Mouse (Mus musculus) MEL (cell line): ENCODE measurements around the gene Mtor. TPM values are rescaled to one million over a fixed set of nuclear protein-coding genes. Genes with fewer than 3 reads are reported as not detected.

Source experiments
- DNase-seq: peaks from one replicate; pipeline ENCODE4 v3.0.0; 2011; ENCODE audit warnings: low read depth, low spot score
- H3K27ac ChIP-seq: 2 replicates; pipeline ENCODE4 v1.5.1; 2012; ENCODE audit warnings: low read depth, mild to moderate bottlenecking, control low read depth, low read length, moderate library complexity; ENCODE audit not compliant: control insufficient read depth
- H3K27me3 ChIP-seq, 2 experiments: fragments of 150-350 bp in 1 of 2; sonication (generic) in 1 of 2; 2 replicates each; pipeline ENCODE4 v1.6.1; 2012; ENCODE audit warnings: low read length in 2 of 2, mild to moderate bottlenecking in 2 of 2, improper control_type of control experiment in 1 of 2, moderate library complexity in 1 of 2; ENCODE audit not compliant: insufficient read depth in 2 of 2, control insufficient read depth in 1 of 2
- H3K36me3 ChIP-seq, 2 experiments: 2 replicates each; pipeline ENCODE4 v1.6.1; 2012 to 2014; ENCODE audit warnings: low read length in 2 of 2, improper control_type of control experiment in 1 of 2, inconsistent platforms in 1 of 2, mild to moderate bottlenecking in 1 of 2; ENCODE audit not compliant: insufficient read depth in 2 of 2, control insufficient read depth in 1 of 2
- H3K4me1 ChIP-seq, 2 experiments: fragments of 150-350 bp in 1 of 2; sonication (generic) in 1 of 2; 2 replicates each; pipeline ENCODE4 v1.6.1; 2012; ENCODE audit warnings: low read length in 2 of 2, improper control_type of control experiment in 1 of 2, mild to moderate bottlenecking in 1 of 2; ENCODE audit not compliant: insufficient read depth in 2 of 2, control insufficient read depth in 1 of 2
- H3K4me3 ChIP-seq, 2 experiments: fragments of 150-350 bp in 1 of 2; sonication (generic) in 1 of 2; 2 replicates each; pipeline ENCODE4 v1.5.1; 2012; ENCODE audit warnings: low read depth in 2 of 2, low read length in 2 of 2, mild to moderate bottlenecking in 2 of 2, moderate library complexity in 2 of 2, control low read depth in 1 of 2, improper control_type of control experiment in 1 of 2; ENCODE audit not compliant: control insufficient read depth in 1 of 2, insufficient read depth in 1 of 2
- H3K79me2 ChIP-seq: 2 replicates; pipeline ENCODE4 v1.6.1; 2012; ENCODE audit warnings: mild to moderate bottlenecking, low read length, moderate library complexity; ENCODE audit not compliant: control insufficient read depth, poor library complexity, insufficient read depth
- H3K9ac ChIP-seq: 2 replicates; pipeline ENCODE4 v1.6.1; 2012; ENCODE audit warnings: low read depth, mild to moderate bottlenecking, control low read depth, low read length, moderate library complexity; ENCODE audit not compliant: control insufficient read depth, poor library complexity, severe bottlenecking
- H3K9me3 ChIP-seq: fragments of 150-350 bp; sonication (generic); replicated peaks from 2 replicates; pipeline ENCODE4 v1.6.1; 2012; ENCODE audit warnings: mild to moderate bottlenecking, low read length, improper control_type of control experiment, moderate library complexity; ENCODE audit not compliant: insufficient read depth
- BHLHE40 ChIP-seq: IDR thresholded peaks from 2 replicates; pipeline ENCODE4 v1.6.1; 2012; ENCODE audit warnings: low read depth, mild to moderate bottlenecking, inconsistent platforms, low read length, improper control_type of control experiment, borderline replicate concordance
- CHD1 ChIP-seq: IDR thresholded peaks from 2 replicates; pipeline ENCODE4 v1.6.1; 2012; ENCODE audit warnings: low read depth, mild to moderate bottlenecking, inconsistent platforms, low read length, improper control_type of control experiment
- CTCF ChIP-seq, 3 experiments: IDR thresholded peaks in 2 of 3; conservative IDR thresholded peaks in 1 of 3; 2 replicates each; pipeline ENCODE4 v1.5.1; 2011 to 2012; ENCODE audit warnings: low read length in 3 of 3, low read depth in 2 of 3, mild to moderate bottlenecking in 2 of 3, improper control_type of control experiment in 1 of 3, inconsistent platforms in 1 of 3, mixed read lengths in 1 of 3, moderate library complexity in 1 of 3; ENCODE audit not compliant: control insufficient read depth in 1 of 3, insufficient read depth in 1 of 3, poor library complexity in 1 of 3, severe bottlenecking in 1 of 3
- ELF1 ChIP-seq: IDR thresholded peaks from 2 replicates; pipeline ENCODE4 v1.6.1; 2014; ENCODE audit warnings: low read depth, mild to moderate bottlenecking, inconsistent platforms, low read length, improper control_type of control experiment, moderate library complexity
- EP300 ChIP-seq, 2 experiments: IDR thresholded peaks; 2 replicates each; pipeline ENCODE4 v1.6.1; 2011; ENCODE audit warnings: improper control_type of control experiment in 2 of 2, low read length in 2 of 2, low read depth in 1 of 2, mild to moderate bottlenecking in 1 of 2
- ETS1 ChIP-seq: IDR thresholded peaks from 2 replicates; pipeline ENCODE4 v1.6.1; 2012; ENCODE audit warnings: low read depth, mild to moderate bottlenecking, inconsistent platforms, low read length, improper control_type of control experiment, moderate library complexity
- GABPA ChIP-seq: IDR thresholded peaks from 2 replicates; pipeline ENCODE4 v1.6.1; 2012; ENCODE audit warnings: low read depth, mild to moderate bottlenecking, inconsistent platforms, low read length, improper control_type of control experiment, moderate library complexity
- GATA1 ChIP-seq: IDR thresholded peaks from 2 replicates; pipeline ENCODE4 v1.6.1; 2011; ENCODE audit warnings: low read depth, low read length, improper control_type of control experiment
- HCFC1 ChIP-seq: IDR thresholded peaks from 2 replicates; pipeline ENCODE4 v1.6.1; 2012; ENCODE audit warnings: low read depth, mild to moderate bottlenecking, inconsistent platforms, low read length, improper control_type of control experiment, moderate library complexity
- JUND ChIP-seq: IDR thresholded peaks from 2 replicates; pipeline ENCODE4 v1.6.1; 2011; ENCODE audit warnings: low read depth, mild to moderate bottlenecking, improper control_type of control experiment, low read length
- KAT2A ChIP-seq: conservative IDR thresholded peaks from 2 replicates; pipeline ENCODE4 v1.6.1; 2012; ENCODE audit warnings: low read depth, low read length, improper control_type of control experiment, inconsistent platforms
- MAFK ChIP-seq: IDR thresholded peaks from 2 replicates; pipeline ENCODE4 v1.6.1; 2011; ENCODE audit warnings: low read depth, mild to moderate bottlenecking, low read length, improper control_type of control experiment, borderline replicate concordance
- MEF2A ChIP-seq: IDR thresholded peaks from 2 replicates; pipeline ENCODE4 v1.6.1; 2014; ENCODE audit warnings: low read depth, mild to moderate bottlenecking, inconsistent platforms, low read length, improper control_type of control experiment; ENCODE audit not compliant: poor library complexity, insufficient replicate concordance, severe bottlenecking; ENCODE audit errors: extremely low read depth
- MXI1 ChIP-seq: IDR thresholded peaks from 2 replicates; pipeline ENCODE4 v1.6.1; 2011; ENCODE audit warnings: mild to moderate bottlenecking, low read depth, low read length, improper control_type of control experiment
- MYB ChIP-seq: IDR thresholded peaks from 2 replicates; pipeline ENCODE4 v1.6.1; 2011; ENCODE audit warnings: mild to moderate bottlenecking, low read depth, low read length, improper control_type of control experiment
- MYC ChIP-seq: IDR thresholded peaks from 2 replicates; pipeline ENCODE4 v1.6.1; 2011; ENCODE audit warnings: low read depth, mild to moderate bottlenecking, low read length, improper control_type of control experiment, moderate library complexity
- NELFE ChIP-seq: IDR thresholded peaks from 2 replicates; pipeline ENCODE4 v1.6.1; 2011; ENCODE audit warnings: low read depth, low read length, improper control_type of control experiment
- NRF1 ChIP-seq: IDR thresholded peaks from 2 replicates; pipeline ENCODE4 v1.6.1; 2014; ENCODE audit warnings: low read depth, mild to moderate bottlenecking, inconsistent platforms, low read length, improper control_type of control experiment, moderate library complexity; ENCODE audit not compliant: poor library complexity, insufficient read depth, severe bottlenecking
- POLR2AphosphoS5 ChIP-seq: IDR thresholded peaks from 2 replicates; pipeline ENCODE4 v1.6.1; 2012; ENCODE audit warnings: low read depth, borderline replicate concordance, mild to moderate bottlenecking, inconsistent platforms, low read length, moderate library complexity, mixed read lengths
- RAD21 ChIP-seq: IDR thresholded peaks from 2 replicates; pipeline ENCODE4 v1.6.1; 2011; ENCODE audit warnings: mild to moderate bottlenecking, low read depth, low read length, improper control_type of control experiment
- RCOR1 ChIP-seq: IDR thresholded peaks from 2 replicates; pipeline ENCODE4 v1.6.1; 2012; ENCODE audit warnings: low read depth, mild to moderate bottlenecking, inconsistent platforms, low read length, improper control_type of control experiment
- SMC3 ChIP-seq: IDR thresholded peaks from 2 replicates; pipeline ENCODE4 v1.6.1; 2011; ENCODE audit warnings: low read depth, low read length, improper control_type of control experiment
- TAL1 ChIP-seq: IDR thresholded peaks from 2 replicates; pipeline ENCODE4 v1.6.1; 2012; ENCODE audit warnings: mild to moderate bottlenecking, inconsistent platforms, low read length, moderate library complexity, mixed read lengths
- USF2 ChIP-seq, 2 experiments: IDR thresholded peaks; 2 replicates each; pipeline ENCODE4 v1.6.1; 2011 to 2012; ENCODE audit warnings: improper control_type of control experiment in 2 of 2, low read length in 2 of 2, borderline replicate concordance in 1 of 2, inconsistent platforms in 1 of 2, low read depth in 1 of 2, mild to moderate bottlenecking in 1 of 2; ENCODE audit not compliant: insufficient read depth in 1 of 2
- ZNF384 ChIP-seq: IDR thresholded peaks from 2 replicates; pipeline ENCODE4 v1.6.1; 2012; ENCODE audit warnings: low read depth, mild to moderate bottlenecking, inconsistent platforms, low read length, improper control_type of control experiment
- polyA plus RNA-seq, 2 experiments: library from polyadenylated mRNA; stranded (reverse) in 1 of 2; unstranded in 1 of 2; fragments of >175 nt in 1 of 2; fragments of >200 nt in 1 of 2; gene quantifications; 2 replicates each; pipeline versions ENCODE4 v1.2.1 to v1.2.4; 2012; ENCODE audit warnings: low replicate concordance in 2 of 2, low read depth in 1 of 2; ENCODE audit not compliant: insufficient read length in 2 of 2, insufficient read depth in 1 of 2, missing spikeins in 1 of 2
- total RNA-seq: library from RNA; depleted of rRNA; stranded (reverse); fragments of 300-350 nt; gene quantifications from 2 replicates; pipeline ENCODE4 v1.2.3, GENCODE M21; 2012

Mtor gene
- total and polyA plus RNA-seq, 3 experiments, result 23.9 to 35.2 TPM; not detected in 1

GRCm38 (mm10) chr4:148408256-148408975 is 40.0 kb upstream of the Mtor start:
- Histone ChIP-seq H3K9me3 (no peaks in the 10 kb centered on the region), H3K9ac (no peak overlapping the region), H3K36me3 (no peaks in the 10 kb centered on the region), H3K27me3 (peaks cover 0 to 3% of the 10 kb centered on the region in 2 experiments; a peak in 1 of 4 replicates), H3K79me2 (no peaks in the 10 kb centered on the region), H3K4me3 (no peak overlapping the region), H3K4me1 (no peaks in the 10 kb centered on the region), H3K27ac (no peak overlapping the region)
- no peak for TF ChIP-seq MAFK
- no peak for TF ChIP-seq MEF2A
- no peak for TF ChIP-seq JUND
- no peak for TF ChIP-seq MYC
- TF ChIP-seq GATA1, result no peak
- TF ChIP-seq EP300 (IDR thresholded peaks at IDR 0.05; ENCODE audit: low read depth in 1 of 2, low read length in 2 of 2), result no peak
- TF ChIP-seq BHLHE40, result no peak
- TF ChIP-seq CHD1, result no peak
- no peak for TF ChIP-seq ETS1
- TF ChIP-seq HCFC1, result no peak
- TF ChIP-seq TAL1, result no peak
- no peak for TF ChIP-seq SMC3
- no peak for TF ChIP-seq RCOR1
- TF ChIP-seq USF2 (IDR thresholded peaks at IDR 0.05; ENCODE audit: borderline replicate concordance in 1 of 2, insufficient read depth in 1 of 2, low read depth in 1 of 2, low read length in 2 of 2), result no peak
- no peak for TF ChIP-seq ZNF384
- no peak for DNase-seq

- Histone ChIP-seq H3K4me3 (no peak overlapping the region), H3K27ac (no peak overlapping the region), H3K79me2 (no peaks in the 10 kb centered on the region), H3K9ac (no peak overlapping the region), H3K4me1 (no peaks in the 10 kb centered on the region), H3K27me3 (peaks cover 0 to 3% of the 10 kb centered on the region in 2 experiments; a peak in 1 of 4 replicates), H3K9me3 (no peaks in the 10 kb centered on the region), H3K36me3 (no peaks in the 10 kb centered on the region)
- TF ChIP-seq MAFK, result no peak
- TF ChIP-seq GABPA, result no peak
- TF ChIP-seq NRF1, result no peak
- TF ChIP-seq EP300 (IDR thresholded peaks at IDR 0.05; ENCODE audit: low read depth in 1 of 2, low read length in 2 of 2), result no peak
- no peak for TF ChIP-seq MYB
- no peak for TF ChIP-seq NELFE
- no peak for TF ChIP-seq RAD21
- no peak for TF ChIP-seq ETS1
- TF ChIP-seq CTCF (IDR thresholded peaks at IDR 0.05 in 2 of 3, conservative IDR thresholded peaks at IDR 0.05 in 1 of 3; ENCODE audit: control insufficient read depth in 1 of 3, insufficient read depth in 1 of 3, low read depth in 2 of 3, low read length in 3 of 3, poor library complexity in 1 of 3, severe bottlenecking in 1 of 3), result no peak
- TF ChIP-seq HCFC1, result no peak
- no peak for TF ChIP-seq USF2 (IDR thresholded peaks at IDR 0.05; ENCODE audit: borderline replicate concordance in 1 of 2, insufficient read depth in 1 of 2, low read depth in 1 of 2, low read length in 2 of 2)
- no peak for TF ChIP-seq POLR2AphosphoS5
- TF ChIP-seq ELF1, result no peak
- TF ChIP-seq BHLHE40, result no peak
- TF ChIP-seq KAT2A, result no peak
- TF ChIP-seq MXI1, result no peak
- no peak for TF ChIP-seq TAL1
- DNase-seq, result no peak
Observed at GRCm38 (mm10) chr4:148415575-148415974, 32.8 kb upstream of the Mtor start.
